Mouse (Mus musculus) ES-E14 (cell line): ENCODE data around the gene Krt88. TPM values are rescaled to one million over a fixed set of nuclear protein-coding genes. Genes with fewer than 3 reads are reported as not detected.

Source experiments
- DNase-seq: peaks from one replicate; pipeline ENCODE4 v3.0.0-alpha.2; 2013; ENCODE audit warnings: low read depth, low spot score
- H3K27ac ChIP-seq: 2 replicates; pipeline ENCODE4 v1.5.1; 2012; ENCODE audit warnings: low read depth, mild to moderate bottlenecking, low read length, moderate library complexity, mixed read lengths; ENCODE audit not compliant: poor library complexity, insufficient read depth, severe bottlenecking
- H3K36me3 ChIP-seq: 2 replicates; pipeline ENCODE4 v1.6.1; 2012; ENCODE audit warnings: mild to moderate bottlenecking, low read length, moderate library complexity, mixed read lengths; ENCODE audit not compliant: control insufficient read depth, poor library complexity, insufficient read depth, severe bottlenecking
- H3K4me1 ChIP-seq, 2 experiments: fragments of 150-350 bp in 1 of 2; sonication (generic) in 1 of 2; 2 replicates each; pipeline ENCODE4 v1.6.1; 2012; ENCODE audit warnings: low read length in 2 of 2, mild to moderate bottlenecking in 1 of 2, mixed read lengths in 1 of 2; ENCODE audit not compliant: control insufficient read depth in 2 of 2, insufficient read depth in 2 of 2, poor library complexity in 1 of 2
- H3K4me3 ChIP-seq, 2 experiments: fragments of 150-350 bp in 1 of 2; sonication (generic) in 1 of 2; 2 replicates each; pipeline ENCODE4 v1.5.1; 2012; ENCODE audit warnings: low read length in 2 of 2, low read depth in 1 of 2, mild to moderate bottlenecking in 1 of 2, mixed read lengths in 1 of 2; ENCODE audit not compliant: insufficient read depth in 1 of 2, poor library complexity in 1 of 2, severe bottlenecking in 1 of 2
- H3K9ac ChIP-seq: 2 replicates; pipeline ENCODE4 v1.6.1; 2012; ENCODE audit warnings: low read depth, mild to moderate bottlenecking, low read length, mixed read lengths; ENCODE audit not compliant: poor library complexity, insufficient read depth, severe bottlenecking
- H3K9me3 ChIP-seq: fragments of 150-350 bp; sonication (generic); 2 replicates; pipeline ENCODE4 v1.6.1; 2012; ENCODE audit warnings: low read depth, mild to moderate bottlenecking, low read length; ENCODE audit not compliant: control insufficient read depth, insufficient read depth
- CHD2 ChIP-seq: IDR thresholded peaks from 2 replicates; pipeline ENCODE4 v1.6.1; 2014; ENCODE audit warnings: mild to moderate bottlenecking, low read depth, low read length, inconsistent platforms
- HCFC1 ChIP-seq: IDR thresholded peaks from 2 replicates; pipeline ENCODE4 v1.6.1; 2012; ENCODE audit warnings: low read length, inconsistent platforms, borderline replicate concordance; ENCODE audit not compliant: insufficient read depth
- MAFK ChIP-seq: IDR thresholded peaks from 2 replicates; pipeline ENCODE4 v1.6.1; 2014; ENCODE audit warnings: mild to moderate bottlenecking, low read depth, low read length, inconsistent platforms; ENCODE audit not compliant: insufficient read depth
- ZC3H11A ChIP-seq: IDR thresholded peaks from 2 replicates; pipeline ENCODE4 v1.6.1; 2012; ENCODE audit warnings: low read depth, mild to moderate bottlenecking, inconsistent platforms, low read length, borderline replicate concordance
- ZNF384 ChIP-seq: IDR thresholded peaks from 2 replicates; pipeline ENCODE4 v1.6.1; 2012; ENCODE audit warnings: low read depth, low read length, inconsistent platforms
- in situ Hi-C, 2 experiments: fragments of 600-800 bp; cut with MboI; formaldehyde crosslinking; loops; one replicate each; pipeline ENCODE4 v1.15.1; 2025; ENCODE audit warnings: low sequenced_read_pairs in 2 of 2, inconsistent platforms in 1 of 2; ENCODE audit not compliant: unreplicated experiment in 2 of 2
- total RNA-seq: library from RNA; depleted of rRNA; stranded (reverse); fragments of 300-350 nt; gene quantifications from 2 replicates; pipeline ENCODE4 v1.2.3, GENCODE M21; 2012

Krt88 gene
- total RNA-seq, 1 experiment, result not detected

DNA sequence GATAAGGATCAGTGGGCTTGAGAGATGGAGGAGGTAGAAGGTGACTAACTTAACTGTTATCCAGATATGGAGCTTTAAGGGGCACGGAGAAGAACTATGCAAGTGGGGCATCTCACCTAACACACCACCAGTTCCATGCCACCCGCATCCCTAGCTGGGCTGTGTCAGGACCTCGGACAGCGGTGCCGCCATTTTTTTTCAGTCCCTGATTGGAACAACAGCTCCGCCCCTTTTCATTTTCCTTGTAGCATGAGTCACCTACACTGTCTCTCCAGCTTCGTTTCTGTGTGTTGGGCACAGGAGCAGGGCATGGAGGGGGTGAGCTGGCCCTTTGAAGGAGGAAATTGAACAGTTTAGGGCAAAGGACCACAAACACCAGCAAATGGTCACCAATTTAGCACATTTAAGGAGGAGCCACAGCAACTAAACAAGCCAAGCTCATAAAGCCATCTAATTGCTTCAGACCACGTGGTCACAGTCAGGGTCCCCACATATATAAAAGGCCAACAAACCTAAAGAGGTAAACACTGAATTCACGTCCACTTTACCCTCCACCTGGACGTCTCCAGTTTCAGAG is 25.5 kb downstream of the Krt88 start, which contains the start of gene Krt86:
Gene Krt86 (plus strand): TSS at position 527 of the 577 bp plus-strand sequence.
- TF ChIP-seq ZNF384 (peak; percentile 79; the same call in 1 of the 2 replicates), CHD2 (no peak)
- in situ Hi-C loops, result no loop called here

DNA sequence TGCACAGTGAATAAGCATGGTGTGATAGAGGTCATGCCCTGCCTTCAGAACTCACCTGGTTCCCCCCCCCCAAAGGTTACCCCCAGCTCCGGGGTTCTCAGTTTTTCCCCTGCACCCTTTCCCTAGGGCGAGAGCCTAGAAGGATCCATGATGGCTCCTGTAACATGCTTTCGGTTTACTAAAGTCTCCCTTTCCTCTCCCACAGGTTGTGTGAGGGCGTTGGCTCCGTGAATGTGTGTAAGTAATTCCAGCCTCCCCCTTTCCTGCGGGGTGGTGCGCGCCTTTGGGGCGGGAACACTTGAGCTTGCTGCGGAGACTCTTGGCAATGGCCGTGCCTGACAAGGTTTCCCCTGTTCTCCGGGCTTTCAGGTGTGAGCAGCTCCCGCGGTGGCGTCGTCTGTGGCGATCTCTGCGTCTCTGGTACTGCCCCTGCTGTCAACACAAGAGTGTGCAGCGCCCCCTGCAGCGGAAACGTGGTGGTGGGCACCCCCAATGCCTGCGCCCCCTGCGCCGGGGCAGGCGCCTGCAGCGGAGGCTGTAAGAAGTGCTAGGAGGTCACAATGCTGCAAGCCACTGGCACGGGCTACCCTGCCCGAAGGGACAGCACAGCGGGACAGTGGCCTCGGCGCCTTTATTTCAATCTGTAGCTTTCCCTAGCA is 31.6 kb downstream of the Krt88 start:
- no peak overlapping the region for H3K9ac ChIP-seq
- H3K4me1 ChIP-seq, result no peaks in the 10 kb centered on the region
- no peaks in the 10 kb centered on the region for H3K36me3 ChIP-seq
- H3K4me3 ChIP-seq, result no peak overlapping the region
- no peak for TF ChIP-seq HCFC1
- no peak for TF ChIP-seq CHD2
- TF ChIP-seq MAFK, result no peak
- TF ChIP-seq ZC3H11A, result no peak
- TF ChIP-seq ZNF384, result no peak
- no peaks in the 10 kb centered on the region for H3K9me3 ChIP-seq
- H3K27ac ChIP-seq, result no peak overlapping the region
- no peak for DNase-seq
- in situ Hi-C loops, result no loop called here

More for the DNA sequence above, 25.5 kb downstream of the Krt88 start, which contains the start of gene Krt86:
- Histone ChIP-seq H3K36me3 (no peaks in the 10 kb centered on the region), H3K9ac (no peak within 1 kb of the TSS), H3K4me3 (no peak within 1 kb of the TSS), H3K9me3 (no peaks in the 10 kb centered on the region), H3K27ac (no peak within 1 kb of the TSS), H3K4me1 (no peaks in the 10 kb centered on the region)
- peak; percentile 48 for DNase-seq

DNA sequence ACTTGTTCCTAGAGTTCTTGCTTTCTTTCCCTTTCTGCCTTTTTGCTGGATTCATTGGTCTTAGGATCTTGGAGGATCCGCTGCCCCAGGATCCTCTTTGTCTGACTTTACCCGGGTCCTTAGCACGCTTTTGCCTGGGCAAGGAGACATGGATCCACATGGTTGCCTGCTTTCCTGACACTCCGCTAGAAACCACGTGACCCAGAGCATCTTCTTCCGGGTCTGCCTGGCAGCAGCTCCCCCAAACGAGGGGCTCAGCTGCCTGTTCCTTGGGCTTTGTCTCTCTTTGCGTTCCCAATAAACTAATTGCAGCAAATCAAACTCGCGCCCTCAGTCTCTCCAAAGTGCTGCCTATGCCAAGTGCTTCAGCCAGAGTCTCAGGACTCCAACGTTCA is 32.1 kb downstream of the Krt88 start:
- Histone ChIP-seq H3K9me3 (no peaks in the 10 kb centered on the region), H3K36me3 (no peaks in the 10 kb centered on the region), H3K4me3 (no peak overlapping the region), H3K27ac (no peak overlapping the region), H3K4me1 (no peaks in the 10 kb centered on the region), H3K9ac (no peak overlapping the region)
- no peak for TF ChIP-seq HCFC1
- TF ChIP-seq ZNF384, result no peak
- TF ChIP-seq MAFK, result no peak
- no peak for TF ChIP-seq CHD2
- no peak for TF ChIP-seq ZC3H11A
- no peak for DNase-seq
- in situ Hi-C loops, result no loop called here

DNA sequence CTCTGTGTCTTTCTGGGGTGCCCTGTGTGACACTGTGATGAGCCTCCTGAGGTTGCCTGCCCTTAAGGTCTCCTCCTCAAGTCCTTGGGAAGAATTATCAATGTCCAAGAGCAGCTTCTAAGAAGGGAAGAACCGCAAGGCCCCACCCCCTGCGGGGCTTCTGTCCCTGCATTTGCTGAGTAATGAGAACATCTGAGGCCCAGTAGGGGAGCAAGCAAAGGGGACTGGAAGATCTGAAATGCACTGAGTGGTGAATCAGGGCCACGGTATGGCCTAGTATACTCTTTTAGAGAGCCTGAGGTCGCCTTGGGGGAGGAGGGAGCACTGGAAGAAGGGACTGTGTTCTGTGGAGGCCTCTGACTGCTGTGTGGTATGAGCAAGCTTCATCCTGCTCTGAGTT is 34.5 kb downstream of the Krt88 start:
- no peak overlapping the region for H3K27ac ChIP-seq
- no peaks in the 10 kb centered on the region for H3K4me1 ChIP-seq
- no peak overlapping the region for H3K4me3 ChIP-seq
- no peaks in the 10 kb centered on the region for H3K9me3 ChIP-seq
- TF ChIP-seq CHD2, result no peak
- TF ChIP-seq HCFC1, result no peak
- TF ChIP-seq ZC3H11A, result no peak
- no peak for TF ChIP-seq ZNF384
- TF ChIP-seq MAFK, result no peak
- no peak overlapping the region for H3K9ac ChIP-seq
- in situ Hi-C loops, result no loop called here
- DNase-seq, result no peak
- H3K36me3 ChIP-seq, result no peaks in the 10 kb centered on the region

GRCm38 (mm10) chr15:101483646-101484045 is 36.1 kb downstream of the Krt88 start:
- Histone ChIP-seq H3K4me3 (no peak overlapping the region), H3K36me3 (no peaks in the 10 kb centered on the region), H3K9me3 (no peaks in the 10 kb centered on the region), H3K4me1 (no peaks in the 10 kb centered on the region), H3K27ac (no peak overlapping the region), H3K9ac (no peak overlapping the region)
- TF ChIP-seq MAFK (no peak), ZC3H11A (no peak), HCFC1 (no peak), CHD2 (no peak)
- in situ Hi-C loops, result no loop called here
- DNase-seq, result no peak
